Mouse (Mus musculus): ENCODE results near the gene Trim17. TPM values are rescaled to one million over a fixed set of nuclear protein-coding genes. Genes with fewer than 3 reads are reported as not detected.

Gene Trim17
- polyA plus RNA-seq (2014; fragmentation: Illumina TruSeq; extraction: RNeasy Lipid Tissue Mini Kit (QIAGEN cat#74804)), result 0.14 TPM

DNA sequence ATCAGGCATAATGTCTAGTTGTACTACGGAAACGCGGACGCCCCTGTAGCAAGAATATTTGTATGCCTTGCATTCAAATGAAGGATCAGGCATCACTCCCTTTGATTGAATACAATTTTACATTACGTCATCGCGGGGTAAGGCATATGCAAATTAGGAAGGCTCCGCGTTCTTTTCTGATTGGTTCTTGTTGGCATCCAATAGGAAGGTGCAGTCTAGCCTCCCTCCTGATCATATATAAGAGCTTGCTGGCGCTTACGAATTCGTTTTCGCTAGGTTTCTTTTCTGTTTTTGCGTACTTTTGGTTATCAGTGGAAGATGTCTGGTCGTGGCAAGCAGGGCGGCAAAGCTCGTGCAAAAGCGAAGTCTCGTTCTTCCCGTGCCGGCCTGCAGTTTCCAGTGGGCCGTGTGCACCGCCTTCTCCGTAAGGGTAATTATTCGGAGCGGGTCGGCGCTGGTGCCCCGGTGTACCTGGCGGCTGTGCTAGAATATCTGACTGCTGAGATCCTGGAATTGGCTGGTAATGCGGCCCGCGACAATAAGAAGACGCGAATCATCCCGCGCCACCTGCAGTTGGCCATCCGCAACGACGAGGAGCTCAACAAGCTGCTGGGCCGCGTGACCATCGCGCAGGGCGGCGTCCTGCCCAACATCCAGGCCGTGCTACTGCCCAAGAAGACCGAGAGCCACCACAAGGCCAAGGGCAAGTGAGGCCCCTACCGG, at the start of gene Trim17, which contains the start of gene Hist3h2a:
Gene Trim17 (plus strand): TSS at position 266 of the 723 bp plus-strand sequence.
Gene Hist3h2a (plus strand): TSS at position 266 of the 723 bp plus-strand sequence.

DNA sequence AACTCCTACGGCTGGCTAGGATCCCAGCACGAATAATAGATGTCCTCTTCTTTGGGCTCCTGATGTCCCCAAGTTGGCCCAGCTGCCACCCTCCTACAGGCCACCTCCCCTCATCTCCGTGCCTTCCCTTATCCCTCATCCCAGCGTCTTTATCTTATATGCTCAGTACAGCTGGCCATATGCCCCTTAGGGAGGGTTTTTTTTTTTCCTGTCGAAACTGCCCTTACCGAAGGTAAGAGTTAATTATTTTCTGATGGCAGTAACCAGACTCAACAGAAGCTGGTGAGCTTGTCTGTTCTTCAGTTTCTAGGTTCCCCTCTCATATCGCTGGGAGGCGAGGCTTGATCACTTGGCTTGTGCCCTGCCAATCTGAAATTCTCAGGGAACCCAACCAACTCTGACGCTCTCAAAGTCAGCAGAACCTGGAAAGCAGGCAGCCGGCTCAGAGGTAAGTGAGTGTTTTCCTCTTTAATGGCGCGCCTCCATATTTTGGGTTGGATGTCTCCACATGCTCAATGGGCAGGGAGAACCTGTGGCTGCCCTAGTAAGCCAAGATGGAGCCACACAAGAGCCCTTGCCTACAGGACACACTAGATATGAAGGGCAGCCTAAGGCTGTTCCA, 36.6 kb upstream of the Trim17 start, which contains the start of gene Btnl10:
Gene Btnl10 (plus strand): TSS at position 164 of the 622 bp plus-strand sequence.

DNA sequence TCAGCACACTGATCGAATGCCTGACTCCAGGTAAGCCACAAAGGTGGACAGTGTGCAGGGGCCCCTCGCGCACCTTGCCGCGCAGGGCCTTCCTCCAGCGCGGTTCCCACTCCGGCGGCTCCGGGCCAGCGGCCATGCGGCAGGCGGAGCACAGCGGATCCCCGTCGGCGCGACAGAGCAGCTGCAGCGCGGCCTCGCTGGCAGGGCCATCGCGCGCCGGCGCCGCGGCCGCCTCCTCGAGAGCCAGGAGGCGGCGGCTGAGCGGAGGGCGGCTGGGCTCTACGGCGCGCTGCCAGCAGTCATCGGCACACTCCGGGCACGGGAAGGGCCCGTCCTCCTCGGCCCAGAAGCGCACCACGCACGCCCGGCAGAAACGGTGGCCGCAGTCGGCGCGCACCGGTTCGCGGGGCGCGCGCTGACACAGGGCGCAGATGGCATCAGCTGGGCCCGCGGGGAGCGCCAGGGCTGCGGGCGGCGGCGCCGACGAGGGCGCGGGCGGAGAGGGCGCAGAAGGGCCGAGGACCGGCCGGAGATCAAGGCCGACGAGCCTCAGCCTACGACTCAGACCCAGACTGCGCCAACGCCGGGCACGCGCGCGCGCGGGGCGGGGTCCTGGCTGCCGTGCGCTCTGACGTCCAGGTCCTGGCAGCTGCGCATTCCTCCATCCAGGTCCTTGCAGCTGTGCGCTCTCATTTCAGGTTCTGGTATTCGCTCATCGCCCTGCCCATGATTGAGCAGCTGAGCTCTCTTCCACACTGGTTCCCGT, 16.0 kb upstream of the Trim17 start, which contains the start of gene Rnf187:
Gene Rnf187 (minus strand): TSS at position 595 of the 766 bp plus-strand sequence.

DNA sequence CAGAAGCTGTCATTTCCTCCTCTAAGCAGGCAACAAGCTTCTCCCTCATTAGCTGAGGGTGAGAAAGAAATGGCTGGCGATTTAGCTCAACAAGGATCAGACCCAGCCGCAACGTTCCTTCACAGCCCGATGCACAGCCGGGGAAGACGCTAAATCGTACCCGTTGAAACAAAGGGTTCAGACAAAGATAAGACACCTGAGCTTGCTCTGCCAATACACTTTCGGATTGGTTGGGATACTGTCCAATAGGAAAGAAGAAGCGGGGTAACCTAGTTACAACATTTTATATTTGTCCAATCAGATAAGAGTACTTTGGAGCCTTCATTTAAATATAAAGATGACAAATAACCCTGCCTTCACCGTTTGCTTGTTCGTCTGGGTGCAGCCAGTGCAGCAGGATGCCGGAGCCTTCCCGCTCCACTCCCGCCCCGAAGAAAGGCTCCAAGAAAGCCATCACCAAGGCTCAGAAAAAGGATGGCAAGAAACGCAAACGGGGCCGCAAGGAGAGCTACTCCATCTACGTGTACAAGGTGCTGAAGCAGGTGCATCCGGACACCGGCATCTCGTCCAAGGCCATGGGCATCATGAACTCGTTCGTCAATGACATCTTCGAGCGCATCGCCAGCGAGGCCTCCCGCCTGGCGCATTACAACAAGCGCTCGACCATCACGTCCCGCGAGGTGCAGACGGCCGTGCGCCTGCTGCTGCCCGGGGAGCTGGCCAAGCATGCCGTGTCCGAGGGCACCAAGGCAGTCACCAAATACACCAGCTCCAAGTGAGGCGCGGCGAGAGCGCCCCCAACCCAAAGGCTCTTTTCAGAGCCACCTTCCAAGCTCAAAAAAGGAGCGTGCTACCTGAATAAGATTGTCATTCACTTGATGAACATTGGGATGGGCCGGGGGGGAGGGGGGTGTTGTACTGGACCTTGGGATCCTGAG, 5.7 kb upstream of the Trim17 start, which contains the start of gene Hist3h2ba:
Gene Hist3h2ba (plus strand): TSS at position 379 of the 938 bp plus-strand sequence.

DNA sequence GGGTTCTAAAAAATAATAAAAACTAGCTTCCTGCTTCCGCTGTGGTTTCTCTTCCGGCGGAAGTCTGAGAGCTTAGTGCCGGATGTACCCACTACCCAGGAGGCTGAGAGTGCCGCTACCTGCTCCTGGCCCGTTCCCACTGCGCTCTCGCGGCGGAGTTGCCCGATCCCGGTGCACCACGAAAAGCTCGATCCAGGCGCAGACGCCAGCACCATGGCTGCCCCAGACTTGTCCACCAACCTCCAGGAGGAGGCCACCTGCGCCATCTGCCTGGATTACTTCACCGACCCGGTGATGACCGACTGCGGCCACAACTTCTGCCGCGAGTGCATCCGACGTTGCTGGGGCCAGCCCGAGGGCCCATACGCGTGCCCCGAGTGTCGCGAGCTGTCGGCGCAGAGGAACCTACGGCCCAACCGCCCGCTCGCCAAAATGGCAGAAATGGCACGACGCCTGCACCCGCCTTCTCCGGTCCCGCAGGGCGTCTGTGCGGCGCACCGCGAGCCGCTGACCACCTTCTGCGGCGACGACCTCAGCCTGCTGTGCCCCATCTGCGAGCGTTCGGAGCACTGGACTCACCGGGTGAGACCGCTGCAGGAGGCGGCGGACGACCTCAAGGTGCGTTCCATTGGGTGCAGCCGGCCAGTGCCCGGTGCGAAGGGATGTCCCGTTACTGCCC, 23.7 kb downstream of the Trim17 start, which contains the start of gene Trim11:
Gene Trim11 (plus strand): TSS at position 67 of the 679 bp plus-strand sequence.

Other genes starting within 250 kb of the Trim17 start
- gene Olfr318, start 230.7 kb upstream of the Trim17 start, polyA plus RNA-seq (2014; fragmentation: Illumina TruSeq; extraction: RNeasy Lipid Tissue Mini Kit (QIAGEN cat#74804)), result not detected
- not detected for gene Olfr317, start 215.5 kb upstream of the Trim17 start, polyA plus RNA-seq (2014; fragmentation: Illumina TruSeq; extraction: RNeasy Lipid Tissue Mini Kit (QIAGEN cat#74804))
- not detected for gene Olfr316, start 202.0 kb upstream of the Trim17 start, polyA plus RNA-seq (2014; fragmentation: Illumina TruSeq; extraction: RNeasy Lipid Tissue Mini Kit (QIAGEN cat#74804))
- not detected for gene Olfr315, start 181.5 kb upstream of the Trim17 start, polyA plus RNA-seq (2014; fragmentation: Illumina TruSeq; extraction: RNeasy Lipid Tissue Mini Kit (QIAGEN cat#74804))
- not detected for gene Olfr314, start 171.7 kb upstream of the Trim17 start, polyA plus RNA-seq (2014; fragmentation: Illumina TruSeq; extraction: RNeasy Lipid Tissue Mini Kit (QIAGEN cat#74804))
- gene Fam183b, start 152.7 kb upstream of the Trim17 start, polyA plus RNA-seq (2014; fragmentation: Illumina TruSeq; extraction: RNeasy Lipid Tissue Mini Kit (QIAGEN cat#74804)), result 17.5 TPM
- gene Olfr313, start 139.7 kb upstream of the Trim17 start, polyA plus RNA-seq (2014; fragmentation: Illumina TruSeq; extraction: RNeasy Lipid Tissue Mini Kit (QIAGEN cat#74804)), result not detected
- gene Olfr312, start 125.4 kb upstream of the Trim17 start, polyA plus RNA-seq (2014; fragmentation: Illumina TruSeq; extraction: RNeasy Lipid Tissue Mini Kit (QIAGEN cat#74804)), result not detected
- not detected for gene Olfr311, start 115.4 kb upstream of the Trim17 start, polyA plus RNA-seq (2014; fragmentation: Illumina TruSeq; extraction: RNeasy Lipid Tissue Mini Kit (QIAGEN cat#74804))
- 5.8 TPM for gene Gm12258, start 107.5 kb upstream of the Trim17 start, polyA plus RNA-seq (2014; fragmentation: Illumina TruSeq; extraction: RNeasy Lipid Tissue Mini Kit (QIAGEN cat#74804))
- 13.6 TPM for gene 2810021J22Rik, start 87.5 kb upstream of the Trim17 start, polyA plus RNA-seq (2014; fragmentation: Illumina TruSeq; extraction: RNeasy Lipid Tissue Mini Kit (QIAGEN cat#74804))
- gene Zfp39, start 50.5 kb upstream of the Trim17 start, polyA plus RNA-seq (2014; fragmentation: Illumina TruSeq; extraction: RNeasy Lipid Tissue Mini Kit (QIAGEN cat#74804)), result 12.8 TPM
- gene Btnl10, start 36.8 kb upstream of the Trim17 start, polyA plus RNA-seq (2014; fragmentation: Illumina TruSeq; extraction: RNeasy Lipid Tissue Mini Kit (QIAGEN cat#74804)), result not detected
- gene Rnf187, start 15.8 kb upstream of the Trim17 start, polyA plus RNA-seq (2014; fragmentation: Illumina TruSeq; extraction: RNeasy Lipid Tissue Mini Kit (QIAGEN cat#74804)), result 10.8 TPM
- not detected for gene Hist3h2ba, start 5.8 kb upstream of the Trim17 start, polyA plus RNA-seq (2014; fragmentation: Illumina TruSeq; extraction: RNeasy Lipid Tissue Mini Kit (QIAGEN cat#74804))
- 9.8 TPM for gene Hist3h2a, start within 50 bp of the Trim17 start, polyA plus RNA-seq (2014; fragmentation: Illumina TruSeq; extraction: RNeasy Lipid Tissue Mini Kit (QIAGEN cat#74804))
- gene Trim11, start 23.4 kb downstream of the Trim17 start, polyA plus RNA-seq (2014; fragmentation: Illumina TruSeq; extraction: RNeasy Lipid Tissue Mini Kit (QIAGEN cat#74804)), result 0.57 TPM
- gene Obscn, start 181.7 kb downstream of the Trim17 start, polyA plus RNA-seq (2014; fragmentation: Illumina TruSeq; extraction: RNeasy Lipid Tissue Mini Kit (QIAGEN cat#74804)), result not detected
- 1.6 TPM for gene Iba57, start 209.1 kb downstream of the Trim17 start, polyA plus RNA-seq (2014; fragmentation: Illumina TruSeq; extraction: RNeasy Lipid Tissue Mini Kit (QIAGEN cat#74804))
- gene Gjc2, start 228.5 kb downstream of the Trim17 start, polyA plus RNA-seq (2014; fragmentation: Illumina TruSeq; extraction: RNeasy Lipid Tissue Mini Kit (QIAGEN cat#74804)), result not detected
- 2.0 TPM for gene Guk1, start 237.5 kb downstream of the Trim17 start, polyA plus RNA-seq (2014; fragmentation: Illumina TruSeq; extraction: RNeasy Lipid Tissue Mini Kit (QIAGEN cat#74804))
- gene Mrpl55, start 247.8 kb downstream of the Trim17 start, polyA plus RNA-seq (2014; fragmentation: Illumina TruSeq; extraction: RNeasy Lipid Tissue Mini Kit (QIAGEN cat#74804)), result 12.1 TPM